Mouse (Mus musculus) heart, adult 11 months (tissue): ENCODE measurements at regions not wholly inside any gene's neighbourhood (a gene's known extent, or its start where the extent isn't known, plus 50 kb on each side); places are given as distances from the start of the nearest gene placed in this dataset.
A peak's percentile ranks its signal among the peaks of the same experiment; 100 is the strongest.

ENCODE experiments used
- DNase-seq: peaks from one replicate; pipeline ENCODE4 v3.0.0; 2022

DNA sequence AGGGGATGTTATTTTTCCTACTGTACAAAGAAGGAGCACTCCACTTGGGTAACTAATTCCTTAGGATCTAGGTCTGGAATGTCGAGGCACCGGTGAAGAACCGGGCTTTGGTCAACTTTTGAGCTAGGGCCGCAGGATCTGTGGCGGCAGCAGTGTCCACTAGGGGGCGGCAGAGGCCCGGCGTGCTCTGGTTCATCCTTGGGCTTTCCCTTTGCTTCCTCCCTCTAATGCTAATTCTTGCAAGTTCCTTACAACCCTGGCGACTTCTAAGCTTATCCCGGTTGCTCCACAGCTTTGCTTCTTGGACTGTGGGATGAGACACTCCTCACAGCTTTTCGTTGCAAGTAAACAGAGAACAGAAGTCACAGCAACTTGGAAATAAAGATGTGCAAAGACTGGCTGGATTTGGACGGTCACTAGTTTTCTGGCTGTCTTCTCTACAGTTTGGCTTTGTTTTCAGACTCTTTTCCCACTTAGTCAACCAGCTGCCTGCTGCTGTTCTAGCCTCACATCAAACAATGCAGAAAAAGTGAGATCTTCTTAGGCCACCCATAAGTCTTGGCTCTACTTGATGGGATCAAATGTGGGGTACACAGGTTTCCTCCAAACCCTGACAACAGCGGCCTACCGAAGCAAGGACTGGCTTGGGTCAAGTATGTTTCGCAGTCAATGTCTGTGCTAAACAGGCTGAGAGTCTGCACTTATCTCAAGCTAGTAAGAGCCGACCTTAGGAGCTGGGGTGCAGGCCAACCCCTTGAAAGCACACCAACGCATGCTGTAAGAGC, 51.2 kb upstream of the Tmem72 start:
- peak; percentile 95 for DNase-seq

DNA sequence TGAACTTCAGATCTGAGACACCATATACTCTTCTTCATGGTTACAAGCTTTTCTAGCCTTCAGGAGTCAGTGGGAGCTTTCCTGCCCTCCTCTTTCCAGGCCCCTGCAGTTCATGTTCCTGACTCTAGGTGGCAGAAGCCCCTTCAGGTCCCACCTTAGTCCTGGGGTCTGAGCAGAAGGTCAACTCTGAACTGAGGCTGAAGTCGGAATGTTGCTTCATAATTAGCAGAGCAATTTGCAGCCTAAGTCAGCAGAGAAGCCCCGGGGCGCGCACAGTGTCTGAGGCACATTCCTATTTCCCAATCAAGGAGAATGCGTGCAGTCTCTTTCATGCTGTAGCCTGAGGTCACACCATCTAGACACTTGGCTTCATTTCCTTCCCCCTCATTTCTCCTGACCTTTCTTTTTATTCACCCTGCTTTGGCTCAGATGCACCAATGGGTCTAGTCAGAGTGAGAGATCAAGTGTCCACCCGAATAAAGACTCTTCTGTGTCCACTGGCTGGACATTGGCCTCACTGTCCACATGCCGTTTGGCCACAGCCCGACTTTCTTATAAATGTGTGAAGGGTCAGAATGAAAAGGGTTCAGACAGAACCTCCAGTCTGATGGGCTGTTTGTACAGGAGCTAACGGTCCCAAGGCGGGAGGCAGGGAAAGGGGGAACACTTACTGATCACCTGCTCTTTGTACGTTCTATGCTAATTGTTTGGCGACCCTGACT, 58.4 kb upstream of the Tmem72 start:
- DNase-seq: peak; percentile 84

DNA sequence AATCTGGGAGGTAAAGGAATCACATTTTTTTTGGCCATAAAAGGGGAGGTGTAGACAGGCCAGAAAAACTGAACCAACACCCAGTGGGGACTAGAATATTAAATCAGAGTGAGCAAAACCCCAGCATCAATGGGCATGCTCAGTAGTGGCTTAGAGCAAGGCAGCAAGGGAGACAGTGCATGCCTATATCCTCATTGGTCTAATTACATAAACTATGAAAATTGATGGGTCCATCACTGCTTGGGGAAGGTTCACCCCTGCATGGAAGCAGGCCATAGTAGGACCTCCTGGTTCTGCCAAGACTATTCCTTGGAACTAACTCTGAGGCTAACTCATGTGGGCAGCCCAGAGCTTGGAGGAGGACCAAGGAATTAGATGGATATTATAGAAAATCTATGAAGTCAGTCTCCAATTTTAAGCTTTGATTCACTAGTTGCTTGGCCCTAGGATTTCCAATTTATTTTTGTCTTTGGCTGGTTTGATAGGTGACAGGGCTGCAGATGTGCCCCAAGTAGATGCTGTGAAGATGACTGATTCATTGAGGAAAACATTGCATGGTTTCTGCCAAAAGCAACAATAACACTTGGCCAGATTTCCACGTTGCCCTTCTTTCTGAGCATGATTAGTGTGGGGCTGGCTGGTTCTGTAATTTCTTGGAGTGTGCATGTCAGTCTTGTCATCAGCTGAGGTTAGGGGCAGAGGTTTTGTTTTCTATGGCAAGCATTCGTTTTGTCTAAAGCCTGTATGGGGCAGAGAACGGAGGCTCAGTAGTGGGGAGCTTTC, 70.0 kb upstream of the Tmem72 start:
- DNase-seq: no peak

DNA sequence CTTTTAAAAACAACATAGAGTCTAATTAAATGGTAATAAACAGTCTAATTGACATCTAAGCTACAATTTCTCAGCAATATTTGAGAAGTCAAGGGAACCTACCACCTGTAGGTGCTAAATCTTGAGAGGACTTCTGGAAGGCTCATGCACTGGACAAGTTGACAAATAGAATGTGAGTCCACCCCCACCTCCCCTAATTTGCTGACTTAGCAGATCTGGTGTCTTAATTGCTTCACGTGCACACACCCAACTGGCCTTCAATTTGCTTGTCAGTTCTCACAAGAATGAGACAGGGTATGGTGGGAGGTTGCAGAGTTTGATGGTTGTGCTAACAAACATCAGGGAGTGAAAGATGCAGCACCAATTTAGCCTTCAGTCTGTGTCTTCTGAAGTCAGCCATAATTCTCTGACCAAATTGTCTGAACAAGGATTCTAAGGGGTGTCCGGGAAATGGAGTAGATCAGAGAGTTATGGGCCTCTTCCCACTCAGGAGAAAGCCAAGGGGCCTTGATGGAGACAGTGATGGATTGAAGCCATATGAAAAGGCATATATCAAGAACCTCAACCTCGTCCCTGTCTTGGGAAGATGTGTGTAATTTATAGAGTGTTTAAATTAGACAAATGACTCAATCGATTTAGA, 76.7 kb upstream of the Tmem72 start:
- no peak for DNase-seq

DNA sequence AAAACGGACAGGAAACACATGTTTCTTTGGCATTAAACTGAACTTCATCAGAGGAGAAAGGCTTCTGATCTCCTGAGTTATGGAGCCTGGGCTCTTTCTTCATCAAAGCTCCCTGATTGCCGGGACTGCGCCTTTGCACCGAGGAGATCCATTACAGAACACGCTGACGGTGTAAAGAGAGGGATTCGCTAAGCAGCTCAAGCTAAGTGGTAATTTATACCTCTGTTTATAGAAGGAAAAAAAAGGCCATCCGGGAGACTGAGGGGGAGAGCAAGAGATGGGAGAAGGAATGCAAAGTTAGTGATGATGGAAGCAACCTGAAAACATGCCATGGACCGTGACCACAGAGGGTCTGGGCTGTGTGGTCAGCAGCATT, 77.2 kb upstream of the Tmem72 start:
- DNase-seq: no peak

DNA sequence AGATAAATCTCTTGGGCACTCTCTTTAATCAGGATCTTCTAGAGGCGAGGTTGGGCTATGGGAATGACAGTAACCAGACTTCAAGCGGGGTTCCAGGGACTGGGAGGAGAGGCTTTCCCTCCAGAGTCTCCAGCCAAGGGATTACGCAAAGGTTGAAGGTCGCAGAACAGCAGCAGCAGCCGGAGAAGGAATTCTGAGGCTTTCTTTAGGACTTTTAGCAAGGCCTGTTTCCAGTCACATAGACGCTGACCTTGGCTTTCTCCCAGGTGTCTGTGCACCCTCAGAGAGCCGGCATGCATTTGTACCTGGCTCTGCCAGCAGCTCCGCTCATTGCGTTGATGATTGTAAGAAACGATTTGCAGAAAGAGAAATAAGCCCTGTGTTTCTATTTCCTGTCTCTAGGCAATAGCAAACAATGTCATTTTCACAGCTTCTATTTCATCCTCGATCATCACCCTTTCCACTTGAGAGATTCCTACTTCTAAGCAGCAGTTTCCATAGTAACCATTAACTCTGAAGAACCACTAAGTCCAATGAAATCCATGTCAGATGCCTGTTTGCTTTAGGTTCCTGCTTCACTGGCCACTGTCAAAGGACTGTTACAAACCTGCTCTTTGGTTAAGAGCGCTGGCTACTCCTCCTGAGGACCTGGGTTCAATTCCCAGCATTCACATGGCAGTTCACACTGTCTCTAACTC, 104.7 kb upstream of the Tmem72 start:
- peak; percentile 97 for DNase-seq

DNA sequence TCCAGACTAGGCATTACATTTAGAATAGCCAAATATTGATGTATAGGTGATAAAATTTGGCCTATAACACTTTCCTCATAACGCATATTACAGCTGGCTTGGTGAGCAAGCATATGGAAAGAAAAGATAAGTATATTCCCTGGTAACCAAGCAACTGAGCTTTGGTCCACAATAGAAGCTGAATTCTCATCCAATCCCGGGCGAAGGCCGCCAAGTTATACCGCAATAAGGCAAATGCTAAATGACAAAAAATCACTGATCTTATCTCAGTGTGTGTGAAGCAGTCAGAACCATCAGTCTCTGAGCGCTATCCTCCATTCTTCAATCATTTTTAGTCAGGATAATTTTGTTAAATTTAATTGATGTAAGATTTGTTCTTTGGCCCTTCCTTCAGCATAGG, 105.9 kb upstream of the Tmem72 start:
- DNase-seq: no peak

DNA sequence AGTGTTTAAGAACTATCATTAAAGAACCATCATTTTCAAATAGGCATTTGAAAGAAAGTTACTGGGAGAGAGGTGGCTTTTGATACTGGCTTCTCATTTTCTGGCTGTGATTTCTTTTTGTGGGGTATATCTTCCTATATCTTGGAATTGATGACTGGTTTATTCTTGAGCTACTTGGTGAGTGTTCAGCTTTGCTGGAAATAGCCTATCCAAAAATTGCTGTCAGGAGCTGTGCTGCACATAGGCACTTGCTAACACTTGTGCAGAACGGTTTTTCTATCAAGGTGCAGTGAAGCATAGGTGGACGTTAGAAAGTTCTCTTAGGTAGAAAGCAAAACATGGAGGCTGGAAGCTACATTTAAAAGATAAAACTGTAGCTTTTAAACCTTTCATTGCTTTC, 108.9 kb upstream of the Tmem72 start:
- DNase-seq: no peak

DNA sequence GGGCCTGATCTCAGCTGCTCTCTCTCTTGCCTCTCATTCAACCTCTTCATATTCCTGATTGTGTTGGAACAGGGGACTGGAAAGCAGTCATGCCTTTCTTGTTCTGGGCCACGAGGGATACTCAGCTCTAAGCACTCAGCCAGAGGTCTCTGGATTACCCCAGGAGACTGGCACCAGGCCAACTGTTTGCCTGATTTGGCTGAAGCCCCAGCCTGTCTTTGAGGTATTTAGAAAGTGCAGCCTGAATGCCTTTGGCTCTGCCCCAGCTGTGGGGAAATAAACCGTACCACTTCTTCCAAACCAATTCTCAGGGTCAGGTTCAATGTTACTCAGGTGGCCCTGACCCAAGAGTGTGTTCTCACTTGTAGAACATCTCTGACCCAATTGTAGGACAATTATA, 112.6 kb upstream of the Tmem72 start:
- DNase-seq: peak; percentile 97

DNA sequence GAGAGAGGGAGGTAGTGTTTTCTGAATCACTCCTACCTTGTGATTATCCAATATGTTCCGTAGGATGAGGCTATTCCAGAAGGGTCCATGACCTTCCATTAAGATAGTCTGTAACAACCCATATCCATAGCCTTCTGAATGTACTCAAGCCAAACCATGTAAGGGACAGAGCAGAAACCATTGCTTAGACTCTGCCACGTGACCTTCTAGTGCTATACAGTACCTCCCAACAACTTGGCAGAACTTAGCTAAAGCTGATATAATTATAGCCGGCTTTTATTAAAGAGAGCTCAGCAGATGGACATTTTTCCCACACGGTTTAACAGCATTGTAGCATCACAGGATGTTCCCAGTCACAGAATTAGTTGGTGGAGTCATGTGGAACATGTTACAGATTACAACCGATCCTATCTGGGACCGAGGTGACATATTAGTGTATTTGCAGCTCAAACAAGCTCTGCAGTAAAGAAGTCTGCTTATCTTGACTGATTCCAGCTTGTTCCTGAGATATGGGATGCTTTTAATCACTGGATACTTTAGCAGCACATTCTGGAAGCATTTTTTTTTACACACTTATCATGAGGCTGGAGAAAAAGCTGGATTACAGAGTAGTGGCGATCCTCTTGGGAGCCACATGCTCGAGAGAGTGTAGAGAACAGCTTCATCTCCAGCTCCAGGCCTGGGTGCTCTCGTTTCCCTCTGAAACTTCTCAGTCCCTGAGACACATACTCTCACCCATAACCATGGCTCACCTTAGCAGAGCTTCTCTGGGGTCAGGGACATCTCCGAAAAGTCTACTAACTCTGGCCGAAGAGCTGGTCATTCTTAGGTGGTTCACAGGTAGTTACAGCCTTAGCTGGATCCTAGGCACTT, 129.5 kb upstream of the Tmem72 start:
- DNase-seq: peak; percentile 88

DNA sequence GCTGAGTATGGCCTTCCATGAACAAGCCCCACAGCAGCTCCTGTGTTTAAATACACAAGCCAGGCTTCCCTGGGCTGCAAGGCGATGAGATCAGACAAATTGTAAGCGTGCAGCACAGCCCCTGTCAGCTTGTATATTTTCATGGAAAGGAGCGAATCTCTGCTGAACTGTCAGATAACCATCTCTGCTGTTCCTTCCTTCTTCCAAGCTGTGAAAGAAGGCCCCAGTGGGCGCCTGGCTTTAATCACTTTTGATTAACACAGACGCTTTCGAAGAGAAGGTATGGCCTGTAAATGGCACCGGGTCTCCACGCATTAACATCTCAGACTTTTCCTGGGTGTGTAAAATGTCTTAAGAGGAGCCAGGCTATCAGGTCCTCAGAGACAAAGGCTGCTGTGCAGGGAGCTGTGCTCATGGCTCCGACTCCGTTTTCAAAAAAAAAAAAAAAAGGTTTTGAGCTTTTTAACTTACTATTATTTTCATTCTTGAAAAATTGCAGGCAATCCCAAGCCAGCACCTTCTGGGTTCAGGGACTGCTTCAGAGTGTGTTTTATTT, 131.9 kb upstream of the Tmem72 start:
- peak; percentile 30 for DNase-seq

DNA sequence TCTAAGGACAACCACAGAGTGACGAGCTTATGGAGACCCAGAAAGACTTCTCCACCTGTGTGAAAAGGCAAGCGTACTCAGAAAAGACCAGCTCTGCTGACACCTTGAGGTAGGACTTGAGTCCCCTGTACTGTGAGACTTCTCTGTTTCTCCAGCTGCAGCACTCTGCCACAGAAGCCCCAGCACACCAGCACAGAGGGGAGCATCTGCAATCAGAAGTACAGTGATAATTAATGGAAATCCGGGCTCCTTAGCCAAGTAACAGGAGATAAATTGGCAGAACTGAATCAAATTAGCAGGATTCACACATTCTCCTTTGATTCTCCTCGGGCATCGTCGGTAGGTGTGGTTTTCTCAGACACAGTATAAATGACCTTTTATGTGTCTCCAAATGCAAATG, 137.3 kb upstream of the Tmem72 start:
- DNase-seq: no peak

DNA sequence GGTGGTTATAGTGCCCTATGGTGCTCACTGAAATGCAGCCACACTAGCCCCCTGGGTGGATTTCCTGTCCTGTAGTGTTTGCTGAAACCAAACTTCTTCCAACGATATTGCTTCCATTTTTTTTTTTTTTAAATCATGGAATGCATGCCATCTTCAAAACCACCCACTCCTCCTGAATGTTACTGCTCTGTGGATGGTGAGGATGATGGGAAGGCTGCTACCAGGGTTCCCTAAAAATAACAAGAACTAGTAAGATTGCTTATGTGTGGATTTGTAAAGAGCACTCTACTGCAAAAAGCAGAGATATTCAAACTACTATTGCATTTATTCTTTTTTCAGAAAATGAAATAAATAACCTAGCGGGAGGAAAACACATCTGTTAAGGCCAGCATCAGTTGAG, 139.4 kb upstream of the Tmem72 start:
- DNase-seq: no peak

DNA sequence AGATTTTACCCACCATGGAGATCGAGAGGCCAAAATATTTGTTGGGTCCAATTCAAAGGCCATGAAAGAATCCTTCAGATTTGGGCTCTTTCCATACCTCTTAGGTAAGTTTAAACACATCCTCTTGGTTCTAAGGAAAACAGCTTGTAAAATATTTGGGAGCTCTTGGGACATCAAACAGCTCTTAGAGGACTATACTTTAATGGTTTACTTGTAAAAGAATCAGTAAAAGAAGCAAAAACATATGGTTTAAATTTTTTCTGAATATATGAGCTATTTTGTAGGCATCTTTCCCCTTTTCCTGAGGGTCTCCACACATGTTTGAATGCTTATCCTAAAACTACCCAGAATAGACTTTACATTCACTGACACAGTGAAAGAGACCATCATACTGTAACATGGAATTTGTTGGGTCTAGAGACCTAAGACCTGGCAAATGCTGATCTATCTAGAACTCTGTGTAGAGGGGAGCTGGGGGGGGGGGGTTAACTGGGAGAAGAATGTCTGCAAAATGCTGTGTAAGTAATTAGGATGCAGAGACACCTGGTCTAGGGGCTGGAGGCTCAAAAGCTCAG, 140.3 kb upstream of the Tmem72 start:
- no peak for DNase-seq

DNA sequence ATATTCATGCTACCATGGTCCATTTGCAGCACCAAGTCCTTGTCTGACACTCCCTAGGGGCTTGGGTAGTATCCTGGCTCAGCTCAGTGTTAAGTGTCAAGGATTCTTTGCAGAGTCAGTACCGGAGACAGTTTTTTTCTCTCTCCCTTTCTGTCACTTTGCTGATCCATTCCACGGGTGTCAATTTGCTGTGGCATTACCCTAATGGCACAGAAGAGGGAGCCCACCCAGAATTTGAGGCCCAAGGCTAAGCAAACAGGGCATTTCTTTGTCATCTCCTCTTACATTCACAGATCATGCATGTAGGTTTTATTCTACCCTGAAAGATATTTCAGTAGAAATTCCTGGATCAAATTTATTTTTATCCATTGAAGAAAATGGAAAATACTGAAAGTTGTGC, 146.4 kb upstream of the Tmem72 start:
- no peak for DNase-seq

DNA sequence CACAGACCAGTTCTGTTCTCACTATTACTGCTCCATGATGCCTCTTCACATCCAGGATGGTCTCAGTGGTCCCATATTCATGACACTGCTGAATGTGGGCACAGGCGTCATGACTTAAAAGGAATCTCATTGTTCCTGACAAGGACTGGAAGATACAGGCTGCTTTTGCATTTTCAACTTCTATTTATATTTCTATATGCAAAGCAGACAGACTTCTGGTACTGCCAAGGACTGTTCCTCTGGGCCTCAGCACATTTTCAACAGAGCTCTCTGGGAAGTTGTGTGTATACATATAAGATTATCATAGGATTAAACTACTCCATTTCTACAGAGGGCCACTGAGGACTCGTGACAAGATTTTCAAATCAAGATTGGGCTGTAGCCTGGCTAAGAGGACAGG, 146.9 kb upstream of the Tmem72 start:
- DNase-seq: no peak

DNA sequence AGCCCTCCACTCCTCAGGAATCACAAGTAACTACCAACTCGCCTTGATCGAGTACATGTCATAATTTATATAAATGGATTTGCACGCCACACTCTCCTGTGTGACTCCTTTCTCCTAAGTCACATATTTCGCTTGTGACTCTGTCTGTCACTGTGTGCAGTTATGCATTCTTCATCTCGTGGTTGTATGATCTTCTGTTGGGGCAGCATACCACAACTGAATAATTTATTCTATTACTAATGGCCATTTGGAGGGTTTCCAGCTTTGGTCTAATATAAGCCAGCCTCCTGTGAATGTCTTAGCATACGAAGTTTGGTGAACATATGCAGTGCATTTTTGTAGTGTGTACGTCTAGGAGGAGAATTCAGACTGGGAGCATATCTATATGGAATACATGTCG, 176.6 kb upstream of the Tmem72 start:
- no peak for DNase-seq

DNA sequence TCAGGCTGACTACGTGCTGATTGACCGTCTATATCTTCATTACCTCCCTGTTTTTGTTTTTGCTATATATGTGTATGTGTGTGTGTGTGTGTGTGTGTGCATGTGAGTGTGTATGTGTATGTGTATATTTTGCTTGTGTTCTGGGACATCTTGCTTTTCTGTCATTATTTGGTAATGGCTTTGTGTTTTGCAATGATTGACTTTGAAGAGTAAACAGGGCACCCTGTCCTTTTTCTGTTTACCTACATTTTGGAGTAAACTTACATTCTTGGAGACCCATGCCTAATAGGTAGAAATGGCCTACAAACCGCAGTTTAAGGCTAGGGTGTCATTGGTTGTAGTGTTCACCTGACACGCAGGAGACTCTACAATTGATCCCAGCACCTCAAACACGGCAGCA, 177.5 kb upstream of the Tmem72 start:
- no peak for DNase-seq

DNA sequence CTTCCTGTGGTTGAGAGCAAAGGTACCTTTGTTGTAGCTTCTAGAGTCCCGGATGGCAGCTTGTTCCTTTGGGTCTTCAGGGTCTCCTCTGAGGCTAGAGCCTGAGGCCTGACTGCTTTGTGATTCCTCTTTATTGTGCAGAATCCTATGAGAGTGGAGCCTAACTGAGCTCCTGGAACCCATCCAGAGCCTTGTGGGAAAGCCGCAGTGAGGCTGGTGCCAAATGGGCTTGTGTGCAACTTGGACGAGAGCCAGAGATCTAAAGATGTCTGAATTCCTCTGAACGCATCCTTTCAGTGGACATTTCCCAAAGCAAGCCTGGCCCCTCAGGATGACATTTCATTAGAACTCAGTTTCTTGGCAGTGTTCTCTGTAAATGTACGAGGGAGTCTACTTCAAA, 178.4 kb upstream of the Tmem72 start:
- peak; percentile 88 for DNase-seq

DNA sequence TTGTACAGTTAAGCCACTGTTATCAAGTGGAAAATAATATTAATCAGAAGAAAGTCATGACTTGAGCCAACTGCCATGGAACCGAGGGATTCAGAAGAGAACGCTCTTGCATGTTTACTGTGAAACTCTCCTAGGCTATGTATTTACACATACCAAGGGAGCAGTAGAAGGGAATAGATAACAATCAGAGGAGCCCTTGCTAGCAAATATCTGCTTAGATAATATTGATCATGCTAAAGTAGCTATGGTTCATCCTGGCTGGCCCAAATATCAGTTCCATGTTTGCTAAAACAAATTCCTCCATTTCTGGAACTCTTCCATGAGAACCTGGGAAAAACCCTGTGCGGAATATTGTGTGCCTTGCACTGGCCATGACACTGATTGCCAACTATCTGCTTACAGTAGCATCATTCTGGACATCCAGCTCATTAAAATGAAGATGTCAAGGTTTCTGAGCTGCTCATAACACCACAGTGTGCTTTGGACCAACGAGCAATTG, 179.5 kb upstream of the Tmem72 start:
- DNase-seq: peak; percentile 50

DNA sequence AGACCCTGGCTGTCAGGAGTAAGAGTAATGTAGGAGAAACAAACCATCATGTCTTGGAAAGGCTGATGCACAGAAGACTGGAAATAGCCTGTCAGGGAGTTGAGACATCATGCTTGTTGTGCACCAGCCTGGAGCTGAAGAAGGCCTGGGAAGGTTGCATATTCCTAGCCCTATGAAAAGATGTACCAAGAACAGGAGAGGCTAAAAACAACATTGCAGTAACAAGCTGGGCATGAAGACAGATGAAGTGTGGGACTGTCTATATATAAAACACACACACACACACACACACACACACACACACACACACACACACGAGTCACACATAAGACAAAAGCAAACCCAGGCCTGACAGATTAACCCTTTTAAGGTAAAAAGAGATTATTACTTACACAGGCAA, 185.1 kb upstream of the Tmem72 start:
- no peak for DNase-seq
